Mouse (Mus musculus) midbrain, postnatal 0 days (tissue): ENCODE measurements around the gene Slc2a5. TPM values are rescaled to one million over a fixed set of nuclear protein-coding genes. Genes with fewer than 3 reads are reported as not detected.

Source experiments
- ATAC-seq: fragments of 200-750 bp; cut with Nextera tagmentation; 2 replicates; pipeline ENCODE4 v1.8.0; 2017; ENCODE audit warnings: moderate number of reproducible peaks, mild to moderate bottlenecking, moderate TSS enrichment, moderate library complexity; ENCODE audit not compliant: low FRiP score
- DNase-seq: peaks from one replicate; pipeline ENCODE4 v3.0.0-alpha.2; 2015; ENCODE audit warnings: low spot score
- H3K27ac ChIP-seq: fragments of 300-500 bp; sonication (generic); 2 replicates; pipeline ENCODE4 v1.5.1; 2014; ENCODE audit warnings: low read depth, mild to moderate bottlenecking, low read length, mixed read lengths
- H3K27me3 ChIP-seq: fragments of 300-500 bp; sonication (generic); 2 replicates; pipeline ENCODE4 v1.6.1; 2014; ENCODE audit warnings: low read length, control low read depth, mixed read lengths; ENCODE audit not compliant: insufficient read depth
- H3K36me3 ChIP-seq: fragments of 300-500 bp; sonication (generic); 2 replicates; pipeline ENCODE4 v1.6.1; 2014; ENCODE audit warnings: low read length, control low read depth, mixed read lengths; ENCODE audit not compliant: insufficient read depth
- H3K4me1 ChIP-seq: fragments of 300-500 bp; sonication (generic); 2 replicates; pipeline ENCODE4 v1.6.1; 2014; ENCODE audit warnings: mild to moderate bottlenecking, control low read depth, antibody characterized with exemption, low read length, mixed read lengths; ENCODE audit not compliant: insufficient read depth
- H3K4me2 ChIP-seq: fragments of 300-500 bp; sonication (generic); 2 replicates; pipeline ENCODE4 v1.6.1; 2014; ENCODE audit warnings: low read depth, mild to moderate bottlenecking, low read length, mixed read lengths; ENCODE audit not compliant: poor library complexity, severe bottlenecking
- H3K4me3 ChIP-seq: fragments of 300-500 bp; sonication (generic); 2 replicates; pipeline ENCODE4 v1.5.1; 2014; ENCODE audit warnings: low read depth, mild to moderate bottlenecking, low read length, moderate library complexity
- H3K9ac ChIP-seq: fragments of 300-500 bp; sonication (generic); replicated peaks from 2 replicates; pipeline ENCODE4 v1.6.1; 2014; ENCODE audit warnings: mild to moderate bottlenecking, low read length, moderate library complexity, mixed read lengths; ENCODE audit not compliant: poor library complexity, severe bottlenecking
- H3K9me3 ChIP-seq: fragments of 300-500 bp; sonication (generic); 2 replicates; pipeline ENCODE4 v1.6.1; 2016; ENCODE audit warnings: low read length, control low read depth
- CTCF ChIP-seq: IDR thresholded peaks from 2 replicates; pipeline ENCODE4 v1.5.1; 2016; ENCODE audit warnings: antibody characterized with exemption, mild to moderate bottlenecking
- WGBS: fragments of 180-500 bp; shearing (Covaris S2); extraction: QIAGEN DNeasy Blood & Tissue Kit; methylation state at CpG from one replicate; pipeline ENCODE4 v1.1.7; 2014; 5-methylcytosine and 5-hydroxymethylcytosine counted together
- polyA plus RNA-seq: library from polyadenylated mRNA; unstranded; fragments of >200 nt; fragmentation: Nextera tagmentation; extraction: Ambion mirVana; gene quantifications from 2 replicates; pipeline ENCODE4 v1.2.1, GENCODE M21; 2015
- total RNA-seq: library from RNA; depleted of rRNA; stranded (reverse); fragments of >200 nt; gene quantifications from 2 replicates; pipeline ENCODE4 v1.2.3, GENCODE M21; 2014

Slc2a5 gene
- total and polyA plus RNA-seq, 2 experiments from 2014 or later = 3.2 to 4.3 TPM

GRCm38 (mm10) chr4:150151045-150151444, 32.0 kb downstream of the Slc2a5 start:
- TF ChIP-seq CTCF = no peak
- H3K27me3 ChIP-seq = no peaks in the 10 kb centered on the region
- WGBS = 79% methylated on average over 7 of the region's 7 CpGs
- no peak for ATAC-seq
- no peaks in the 10 kb centered on the region for H3K9me3 ChIP-seq
- H3K4me3 ChIP-seq = no peak overlapping the region
- H3K27ac ChIP-seq = no peak overlapping the region
- no peaks in the 10 kb centered on the region for H3K36me3 ChIP-seq
- H3K4me2 ChIP-seq = no peak overlapping the region
- H3K4me1 ChIP-seq = no peaks in the 10 kb centered on the region
- no peak overlapping the region for H3K9ac ChIP-seq
- DNase-seq = no peak

- 83% methylated on average over 8 of the region's 8 CpGs for WGBS
- Histone ChIP-seq H3K36me3 (no peaks in the 10 kb centered on the region), H3K9ac (no peak overlapping the region), H3K27ac (no peak overlapping the region), H3K4me3 (no peak overlapping the region), H3K9me3 (no peaks in the 10 kb centered on the region), H3K27me3 (no peaks in the 10 kb centered on the region), H3K4me1 (no peaks in the 10 kb centered on the region), H3K4me2 (no peak overlapping the region)
- DNase-seq (no peak), ATAC-seq (no peak)
- no peak for TF ChIP-seq CTCF
Measured at GRCm38 (mm10) chr4:150152483-150152882, 33.4 kb downstream of the Slc2a5 start.

GRCm38 (mm10) chr4:150155301-150155700, 36.2 kb downstream of the Slc2a5 start:
- Histone ChIP-seq H3K27ac (no peak overlapping the region), H3K4me2 (no peak overlapping the region), H3K4me1 (no peaks in the 10 kb centered on the region), H3K9ac (no peak overlapping the region), H3K27me3 (no peaks in the 10 kb centered on the region), H3K4me3 (no peak overlapping the region), H3K36me3 (no peaks in the 10 kb centered on the region), H3K9me3 (no peaks in the 10 kb centered on the region)
- DNase-seq (no peak), ATAC-seq (no peak)
- 83% methylated on average over 4 of the region's 4 CpGs for WGBS
- no peak for TF ChIP-seq CTCF

- Histone ChIP-seq H3K4me3 (no peak overlapping the region), H3K27ac (no peak overlapping the region), H3K27me3 (no peaks in the 10 kb centered on the region), H3K36me3 (no peaks in the 10 kb centered on the region), H3K4me2 (no peak overlapping the region), H3K4me1 (no peaks in the 10 kb centered on the region), H3K9me3 (no peaks in the 10 kb centered on the region), H3K9ac (no peak overlapping the region)
- 84% methylated on average over 4 of the region's 4 CpGs for WGBS
- ATAC-seq (no peak), DNase-seq (no peak)
- TF ChIP-seq CTCF = no peak
Measured at GRCm38 (mm10) chr4:150155731-150156130, 36.6 kb downstream of the Slc2a5 start.

- Histone ChIP-seq H3K27me3 (no peaks in the 10 kb centered on the region), H3K36me3 (no peaks in the 10 kb centered on the region), H3K27ac (no peak overlapping the region), H3K4me1 (no peaks in the 10 kb centered on the region), H3K9ac (no peak overlapping the region), H3K9me3 (no peaks in the 10 kb centered on the region), H3K4me2 (no peak overlapping the region), H3K4me3 (no peak overlapping the region)
- TF ChIP-seq CTCF = no peak
- no peak for ATAC-seq
- DNase-seq = no peak
- WGBS = 74% methylated on average over 14 of the region's 14 CpGs
Measured at GRCm38 (mm10) chr4:150157348-150157882, 38.3 kb downstream of the Slc2a5 start.

GRCm38 (mm10) chr4:150159458-150159857, 40.4 kb downstream of the Slc2a5 start:
- H3K4me1 ChIP-seq = no peaks in the 10 kb centered on the region
- 83% methylated on average over 2 of the region's 2 CpGs for WGBS
- H3K27ac ChIP-seq = no peak overlapping the region
- no peak overlapping the region for H3K4me2 ChIP-seq
- DNase-seq (no peak), ATAC-seq (no peak)
- H3K9ac ChIP-seq = no peak overlapping the region
- no peaks in the 10 kb centered on the region for H3K27me3 ChIP-seq
- no peak overlapping the region for H3K4me3 ChIP-seq
- no peak for TF ChIP-seq CTCF
- no peaks in the 10 kb centered on the region for H3K9me3 ChIP-seq
- H3K36me3 ChIP-seq = no peaks in the 10 kb centered on the region
